Mouse (Mus musculus) megakaryocyte-erythroid progenitor cell, adult 5 weeks (primary cell): ENCODE results near the gene Tmprss2. TPM values are rescaled to one million over a fixed set of nuclear protein-coding genes. Genes with fewer than 3 reads are reported as not detected.

Experiments
- polyA plus RNA-seq: library from polyadenylated mRNA; stranded (reverse); fragments of >175 nt; gene quantifications from 2 replicates; pipeline ENCODE4 v1.2.3, GENCODE M21; 2012

The Tmprss2 gene
- polyA plus RNA-seq = not detected in 2 replicates

GRCm38 (mm10) chr16:97610939-97611338, at the start of gene Tmprss2:
Gene Tmprss2, minus strand, starts transcription at chr16:97611195.

Other genes with a start within 250 kb of the Tmprss2 start
- 0.78 and 1.2 TPM in 2 replicates for gene Mx1, start 148.3 kb downstream of the Tmprss2 start, polyA plus RNA-seq
- not detected in 2 replicates for gene Fam3b, start 96.4 kb downstream of the Tmprss2 start, polyA plus RNA-seq
- 0.02 TPM in 1 of 2 replicates, not detected in the other for gene Ripk4, start 152.6 kb upstream of the Tmprss2 start, polyA plus RNA-seq
- 4.3 and 7.1 TPM in 2 replicates for gene Prdm15, start 240.7 kb upstream of the Tmprss2 start, polyA plus RNA-seq